Mouse (Mus musculus): ENCODE data around the gene Stk39. TPM values are rescaled to one million over a fixed set of nuclear protein-coding genes. Genes with fewer than 3 reads are reported as not detected.

Gene Stk39
- polyA plus RNA-seq, 1 experiment from 2014 or later = 46.5 TPM

- Histone ChIP-seq H3K4me2 (replicated peaks) (no peak overlapping the region), H3K4me1 (peaks cover 7% of the 10 kb centered on the region; the same call in 1 of the 2 replicates), H3K27ac (no peak overlapping the region), H3K4me3 (no peak overlapping the region), H3K36me3 (no peaks in the 10 kb centered on the region), H3K9me3 (no peaks in the 10 kb centered on the region), H3K9ac (no peak overlapping the region), H3K27me3 (replicated peaks) (no peaks in the 10 kb centered on the region)
- 95% methylated on average over 10 of the region's 10 CpGs for WGBS
- no peak for ATAC-seq (ENCODE audit: low FRiP score, low read depth)
These were observed 184.0 kb downstream of the Stk39 start for GRCm38 (mm10) chr2:68288106-68288505.

- Histone ChIP-seq H3K4me1 (no peaks in the 10 kb centered on the region), H3K27me3 (replicated peaks) (no peaks in the 10 kb centered on the region), H3K9me3 (peaks cover 6% of the 10 kb centered on the region; the same call in 1 of the 2 replicates), H3K27ac (no peak overlapping the region), H3K4me2 (replicated peaks) (no peak overlapping the region), H3K4me3 (no peak overlapping the region), H3K9ac (no peak overlapping the region), H3K36me3 (peaks cover 11% of the 10 kb centered on the region; the same call in 1 of the 2 replicates)
- no peak for ATAC-seq (ENCODE audit: low FRiP score, low read depth)
- 89% methylated on average over 2 of the region's 2 CpGs for WGBS
These were observed 187.7 kb downstream of the Stk39 start for GRCm38 (mm10) chr2:68284391-68284790.

- ATAC-seq (ENCODE audit: low FRiP score, low read depth) = 0 out of 2 replicates have a peak, but pooled peaks have one; percentile 41
- Histone ChIP-seq H3K9ac (no peak overlapping the region), H3K4me2 (replicated peaks) (no peak overlapping the region), H3K4me3 (no peak overlapping the region), H3K27ac (no peak overlapping the region), H3K27me3 (replicated peaks) (no peaks in the 10 kb centered on the region), H3K36me3 (peaks cover 11% of the 10 kb centered on the region; the same call in 1 of the 2 replicates), H3K9me3 (peaks cover 6% of the 10 kb centered on the region; the same call in 1 of the 2 replicates), H3K4me1 (no peaks in the 10 kb centered on the region)
- 77% methylated on average over 6 of the region's 6 CpGs for WGBS
These were observed 189.0 kb downstream of the Stk39 start for GRCm38 (mm10) chr2:68283021-68283548.

- Histone ChIP-seq H3K4me3 (no peak overlapping the region), H3K9ac (no peak overlapping the region), H3K27me3 (replicated peaks) (no peaks in the 10 kb centered on the region), H3K4me1 (no peaks in the 10 kb centered on the region), H3K27ac (no peak overlapping the region), H3K9me3 (peaks cover 6% of the 10 kb centered on the region; the same call in 1 of the 2 replicates), H3K4me2 (replicated peaks) (no peak overlapping the region), H3K36me3 (peaks cover 11% of the 10 kb centered on the region; the same call in 1 of the 2 replicates)
- WGBS = 89% methylated on average over 3 of the region's 3 CpGs
- no peak for ATAC-seq (ENCODE audit: low FRiP score, low read depth)
These were observed 190.5 kb downstream of the Stk39 start for GRCm38 (mm10) chr2:68281575-68281974.

GRCm38 (mm10) chr2:68271301-68271700 is 200.8 kb downstream of the Stk39 start:
- no peaks in the 10 kb centered on the region for H3K27me3 ChIP-seq (replicated peaks)
- ATAC-seq (ENCODE audit: low FRiP score, low read depth) = no peak
- H3K9ac ChIP-seq = no peak overlapping the region
- peaks cover 6% of the 10 kb centered on the region; the same call in 1 of the 2 replicates for H3K36me3 ChIP-seq
- no peak overlapping the region for H3K4me2 ChIP-seq (replicated peaks)
- H3K4me1 ChIP-seq = no peaks in the 10 kb centered on the region
- 46% methylated on average over 4 of the region's 4 CpGs for WGBS
- H3K4me3 ChIP-seq = no peak overlapping the region
- H3K9me3 ChIP-seq = no peaks in the 10 kb centered on the region
- H3K27ac ChIP-seq = no peak overlapping the region

- no peaks in the 10 kb centered on the region for H3K4me1 ChIP-seq
- no peak overlapping the region for H3K9ac ChIP-seq
- no peak for ATAC-seq (ENCODE audit: low FRiP score, low read depth)
- H3K4me2 ChIP-seq (replicated peaks) = no peak overlapping the region
- H3K27ac ChIP-seq = no peak overlapping the region
- H3K27me3 ChIP-seq (replicated peaks) = no peaks in the 10 kb centered on the region
- peaks cover 6% of the 10 kb centered on the region; the same call in 1 of the 2 replicates for H3K36me3 ChIP-seq
- 68% methylated on average over 6 of the region's 6 CpGs for WGBS
- H3K9me3 ChIP-seq = no peaks in the 10 kb centered on the region
- H3K4me3 ChIP-seq = no peak overlapping the region
These were observed 201.2 kb downstream of the Stk39 start for GRCm38 (mm10) chr2:68270836-68271235.

- Histone ChIP-seq H3K4me3 (no peak overlapping the region), H3K27me3 (replicated peaks) (no peaks in the 10 kb centered on the region), H3K36me3 (peaks cover 6% of the 10 kb centered on the region; the same call in 1 of the 2 replicates), H3K27ac (no peak overlapping the region), H3K9me3 (no peaks in the 10 kb centered on the region), H3K4me1 (no peaks in the 10 kb centered on the region), H3K4me2 (replicated peaks) (no peak overlapping the region), H3K9ac (no peak overlapping the region)
- ATAC-seq (ENCODE audit: low FRiP score, low read depth) = no peak
- WGBS = 77% methylated on average over 4 of the region's 4 CpGs
These were observed 202.4 kb downstream of the Stk39 start for GRCm38 (mm10) chr2:68269646-68270045.

GRCm38 (mm10) chr2:68264826-68265225 is 207.2 kb downstream of the Stk39 start:
- H3K36me3 ChIP-seq = no peaks in the 10 kb centered on the region
- H3K9ac ChIP-seq = no peak overlapping the region
- H3K27me3 ChIP-seq (replicated peaks) = no peaks in the 10 kb centered on the region
- H3K4me1 ChIP-seq = no peaks in the 10 kb centered on the region
- WGBS = 92% methylated on average over 5 of the region's 5 CpGs
- H3K9me3 ChIP-seq = no peaks in the 10 kb centered on the region
- no peak overlapping the region for H3K4me2 ChIP-seq (replicated peaks)
- no peak overlapping the region for H3K27ac ChIP-seq
- ATAC-seq (ENCODE audit: low FRiP score, low read depth) = no peak
- no peak overlapping the region for H3K4me3 ChIP-seq

- no peaks in the 10 kb centered on the region for H3K9me3 ChIP-seq
- no peak overlapping the region for H3K4me3 ChIP-seq
- ATAC-seq (ENCODE audit: low FRiP score, low read depth) = no peak
- H3K4me2 ChIP-seq (replicated peaks) = no peak overlapping the region
- H3K4me1 ChIP-seq = no peaks in the 10 kb centered on the region
- H3K9ac ChIP-seq = no peak overlapping the region
- no peaks in the 10 kb centered on the region for H3K36me3 ChIP-seq
- H3K27ac ChIP-seq = no peak overlapping the region
- 97% methylated on average over 2 of the region's 2 CpGs for WGBS
- H3K27me3 ChIP-seq (replicated peaks) = no peaks in the 10 kb centered on the region
These were observed 211.2 kb downstream of the Stk39 start for GRCm38 (mm10) chr2:68260911-68261310.

- Histone ChIP-seq H3K4me3 (no peak overlapping the region), H3K9ac (no peak overlapping the region), H3K27me3 (replicated peaks) (no peaks in the 10 kb centered on the region), H3K4me1 (no peaks in the 10 kb centered on the region), H3K27ac (no peak overlapping the region), H3K36me3 (no peaks in the 10 kb centered on the region), H3K9me3 (no peaks in the 10 kb centered on the region), H3K4me2 (replicated peaks) (no peak overlapping the region)
- WGBS = 76% methylated on average over 6 of the region's 6 CpGs
- no peak for ATAC-seq (ENCODE audit: low FRiP score, low read depth)
These were observed 214.5 kb downstream of the Stk39 start for GRCm38 (mm10) chr2:68257571-68257970.

GRCm38 (mm10) chr2:68256472-68256871 is 215.6 kb downstream of the Stk39 start:
- no peak overlapping the region for H3K27ac ChIP-seq
- 92% methylated on average over 8 of the region's 8 CpGs for WGBS
- ATAC-seq (ENCODE audit: low FRiP score, low read depth) = no peak
- no peaks in the 10 kb centered on the region for H3K9me3 ChIP-seq
- no peaks in the 10 kb centered on the region for H3K36me3 ChIP-seq
- no peak overlapping the region for H3K4me2 ChIP-seq (replicated peaks)
- no peaks in the 10 kb centered on the region for H3K27me3 ChIP-seq (replicated peaks)
- H3K4me3 ChIP-seq = no peak overlapping the region
- H3K9ac ChIP-seq = no peak overlapping the region
- H3K4me1 ChIP-seq = no peaks in the 10 kb centered on the region

GRCm38 (mm10) chr2:68254756-68255155 is 217.3 kb downstream of the Stk39 start:
- Histone ChIP-seq H3K9ac (no peak overlapping the region), H3K27me3 (replicated peaks) (no peaks in the 10 kb centered on the region), H3K36me3 (no peaks in the 10 kb centered on the region), H3K4me1 (peaks cover 4% of the 10 kb centered on the region; the same call in 1 of the 2 replicates), H3K27ac (no peak overlapping the region), H3K4me2 (replicated peaks) (no peak overlapping the region), H3K9me3 (no peaks in the 10 kb centered on the region), H3K4me3 (no peak overlapping the region)
- ATAC-seq (ENCODE audit: low FRiP score, low read depth) = no peak
- WGBS = 83% methylated on average over 4 of the region's 4 CpGs

GRCm38 (mm10) chr2:68253222-68253621 is 218.8 kb downstream of the Stk39 start:
- 95% methylated on average over 2 of the region's 2 CpGs for WGBS
- Histone ChIP-seq H3K4me1 (peaks cover 4% of the 10 kb centered on the region; the same call in 1 of the 2 replicates), H3K4me3 (no peak overlapping the region), H3K4me2 (replicated peaks) (no peak overlapping the region), H3K27ac (no peak overlapping the region), H3K36me3 (no peaks in the 10 kb centered on the region), H3K9me3 (no peaks in the 10 kb centered on the region), H3K9ac (no peak overlapping the region), H3K27me3 (replicated peaks) (no peaks in the 10 kb centered on the region)
- no peak for ATAC-seq (ENCODE audit: low FRiP score, low read depth)
